ENCODE assay signal across 17 mouse cellular contexts in the genomic region with DNA sequence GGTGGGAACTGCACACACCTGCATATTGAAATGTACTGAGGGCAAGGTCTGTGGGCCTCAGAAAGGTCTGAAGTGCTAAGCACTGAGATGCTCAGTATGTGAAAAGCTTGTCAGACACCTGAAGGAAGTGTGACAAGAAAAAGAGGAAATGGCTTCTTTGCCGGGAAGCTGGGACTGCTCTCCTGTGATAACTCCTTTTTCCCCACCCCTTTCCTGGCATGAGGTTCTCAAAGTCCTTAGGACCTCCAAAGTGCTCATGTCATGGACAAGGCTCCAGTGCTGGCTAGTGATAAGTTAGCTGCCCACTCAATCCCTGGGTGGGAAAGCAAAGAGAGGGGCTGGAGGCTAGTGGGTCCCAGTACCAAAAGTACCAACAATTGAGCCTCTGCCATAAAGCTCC. TPM values are rescaled to one million over a fixed set of nuclear protein-coding genes. Genes with fewer than 3 reads are reported as not detected.
DNase-seq lines count a peak whose midpoint lies in the region; ATAC-seq and TF ChIP-seq lines count a peak whose summit lies in the region.
"Had no signal": no experiment of that assay in that cellular context is flagged by ENCODE, and none has a peak within 500 bp of the region (broad histone marks: within the 10 kb centered on the region; RNA-seq: fewer than 3 reads in every experiment).

No protein-coding gene starts in this region.

- TF ChIP-seq CTCF in lung, postnatal 0 days (IDR thresholded peaks at IDR 0.05) = no peak

- TF ChIP-seq EP300 in lung, postnatal 0 days (IDR thresholded peaks at IDR 0.05) = no peak

- no peak overlapping the region for H3K9ac ChIP-seq in heart, embryonic 15.5 days
- no peak overlapping the region for H3K9ac ChIP-seq in heart, embryonic 12.5 days
- no peak overlapping the region for H3K9ac ChIP-seq in lung, postnatal 0 days (replicated peaks; ENCODE audit: low read depth)
- H3K9ac ChIP-seq: forebrain, embryonic 15.5 days; hindbrain, embryonic 15.5 days; limb, embryonic 12.5 days had no signal

- H3K4me2 ChIP-seq in heart, embryonic 15.5 days = no peak overlapping the region
- H3K4me2 ChIP-seq in heart, embryonic 12.5 days = no peak overlapping the region
- no peak overlapping the region for H3K4me2 ChIP-seq in lung, postnatal 0 days (replicated peaks; ENCODE audit: low read depth, low read length)
- H3K4me2 ChIP-seq: forebrain, embryonic 15.5 days; hindbrain, embryonic 15.5 days; limb, embryonic 12.5 days had no signal

- 17% methylated on average over 1 of the region's 1 CpGs for WGBS in heart, embryonic 15.5 days
- WGBS in heart, embryonic 12.5 days = 16% methylated on average over 1 of the region's 1 CpGs
- 13% methylated on average over 1 of the region's 1 CpGs for WGBS in lung, postnatal 0 days

- no peak for ATAC-seq in heart, embryonic 15.5 days (replicated peaks; ENCODE audit: insufficient number of reproducible peaks, insufficient read depth, low FRiP score, low read depth)
- no peak for ATAC-seq in heart, embryonic 12.5 days (ENCODE audit: insufficient number of reproducible peaks, low FRiP score)
- ATAC-seq in lung, postnatal 0 days = no peak; the same call in 1 of the 2 replicates
- ATAC-seq in granulocyte monocyte progenitor cell, adult 5-6 weeks (replicated peaks; ENCODE audit: poor library complexity, severe bottlenecking) = 0 out of 2 replicates have a peak, but pooled peaks have one; percentile 33
- ATAC-seq: forebrain, embryonic 15.5 days; midbrain, embryonic 16.5 days; Patski had no signal

- H3K27ac ChIP-seq in heart, embryonic 15.5 days = peak overlapping the region; percentile 38
- no peak overlapping the region for H3K27ac ChIP-seq in heart, embryonic 12.5 days (ENCODE audit: poor library complexity, severe bottlenecking)
- peak overlapping the region; percentile 43 for H3K27ac ChIP-seq in lung, postnatal 0 days (ENCODE audit: low read length)
- H3K27ac ChIP-seq: forebrain, embryonic 15.5 days; hindbrain, embryonic 15.5 days; left cerebral cortex, adult 2 months had no signal

- H3K36me3 ChIP-seq in heart, embryonic 15.5 days = no peaks in the 10 kb centered on the region
- H3K36me3 ChIP-seq in heart, embryonic 12.5 days = 0 out of 2 replicates have a peak, but pooled peaks cover 4% of the 10 kb centered on the region
- H3K36me3 ChIP-seq in lung, postnatal 0 days (ENCODE audit: insufficient read depth, low read length) = no peaks in the 10 kb centered on the region
- H3K36me3 ChIP-seq: forebrain, embryonic 15.5 days; hindbrain, embryonic 15.5 days; limb, embryonic 12.5 days had no signal

- peaks cover 51% of the 10 kb centered on the region for H3K4me1 ChIP-seq in heart, embryonic 15.5 days (replicated peaks)
- peaks cover 55% of the 10 kb centered on the region for H3K4me1 ChIP-seq in heart, embryonic 12.5 days (replicated peaks)
- peaks cover 16% of the 10 kb centered on the region for H3K4me1 ChIP-seq in lung, postnatal 0 days (ENCODE audit: insufficient read depth, low read depth, low read length)
- H3K4me1 ChIP-seq: forebrain, embryonic 15.5 days; hindbrain, embryonic 15.5 days; limb, embryonic 12.5 days had no signal

- H3K9me3 ChIP-seq in heart, embryonic 15.5 days (replicated peaks) = no peaks in the 10 kb centered on the region
- no peaks in the 10 kb centered on the region for H3K9me3 ChIP-seq in heart, embryonic 12.5 days (replicated peaks)
- no peaks in the 10 kb centered on the region for H3K9me3 ChIP-seq in lung, postnatal 0 days (ENCODE audit: low read length)
- H3K9me3 ChIP-seq: forebrain, embryonic 15.5 days; hindbrain, embryonic 15.5 days; limb, embryonic 12.5 days had no signal

- no peak overlapping the region for H3K4me3 ChIP-seq in heart, embryonic 15.5 days
- no peak overlapping the region for H3K4me3 ChIP-seq in heart, embryonic 12.5 days
- H3K4me3 ChIP-seq in lung, postnatal 0 days (ENCODE audit: low read depth, low read length) = no peak overlapping the region
- H3K4me3 ChIP-seq: forebrain, embryonic 15.5 days; hindbrain, embryonic 15.5 days; left cerebral cortex, adult 2 months; limb, embryonic 12.5 days had no signal

- no peak for DNase-seq in lung, postnatal 0 days (ENCODE audit: low spot score)
- no peak for DNase-seq in lung, postnatal 36 days
- DNase-seq in retina, postnatal 1 day = no peak
- DNase-seq in thymus, postnatal 0 days (ENCODE audit: low spot score) = no peak
- DNase-seq: cerebellum, adult 18-20 months; gastrocnemius, postnatal 36 days; kidney, adult 18-20 months; lung, postnatal 14 days had no signal

- H3K27me3 ChIP-seq in heart, embryonic 15.5 days = no peaks in the 10 kb centered on the region
- no peaks in the 10 kb centered on the region for H3K27me3 ChIP-seq in heart, embryonic 12.5 days (replicated peaks)
- no peaks in the 10 kb centered on the region for H3K27me3 ChIP-seq in lung, postnatal 0 days (replicated peaks; ENCODE audit: insufficient read depth, low read length)
- H3K27me3 ChIP-seq: forebrain, embryonic 15.5 days; hindbrain, embryonic 15.5 days; limb, embryonic 12.5 days; Patski had no signal

RNA-seq across cellular contexts. Expression of a gene that starts 38.8 kb away (rescaled TPM):
- polyA plus RNA-seq in heart, embryonic 15.5 days (2015; fragmentation: Nextera tagmentation; extraction: Ambion mirVana) = 33.2 and 46.3 TPM in 2 replicates
- 55.6 and 59.2 TPM in 2 replicates for polyA plus RNA-seq in heart, embryonic 12.5 days (2016; fragmentation: Nextera tagmentation; extraction: Ambion mirVana)
- 40.9 and 41.8 TPM in 2 replicates for polyA plus RNA-seq in lung, postnatal 0 days (2015; fragmentation: Nextera tagmentation; extraction: Ambion mirVana)
- 51.7 and 69.2 TPM in 2 replicates for total RNA-seq in granulocyte monocyte progenitor cell, adult 5-6 weeks (2014; fragmentation: Nextera tagmentation)
- 47.5 and 58.2 TPM in 2 replicates for total RNA-seq in granulocyte monocyte progenitor cell, adult 5-6 weeks (2017)
- 60.6 and 60.8 TPM in 2 replicates for polyA plus RNA-seq in thymus, postnatal 0 days (2015; fragmentation: Nextera tagmentation; extraction: Ambion mirVana)

RNA-seq across cellular contexts. Expression of a gene that starts 54.9 kb away (rescaled TPM):
- polyA plus RNA-seq in heart, embryonic 15.5 days (2015; fragmentation: Nextera tagmentation; extraction: Ambion mirVana) = 5.9 and 10.1 TPM in 2 replicates
- polyA plus RNA-seq in heart, embryonic 12.5 days (2016; fragmentation: Nextera tagmentation; extraction: Ambion mirVana) = 7.4 and 8.9 TPM in 2 replicates
- 2.1 and 3.4 TPM in 2 replicates for polyA plus RNA-seq in lung, postnatal 0 days (2015; fragmentation: Nextera tagmentation; extraction: Ambion mirVana)
- total RNA-seq in granulocyte monocyte progenitor cell, adult 5-6 weeks (2014; fragmentation: Nextera tagmentation) = 2.7 TPM in 1 of 2 replicates, not detected in the other
- total RNA-seq in granulocyte monocyte progenitor cell, adult 5-6 weeks (2017) = not detected in 2 replicates
- 3.7 and 4.0 TPM in 2 replicates for polyA plus RNA-seq in thymus, postnatal 0 days (2015; fragmentation: Nextera tagmentation; extraction: Ambion mirVana)

RNA-seq across cellular contexts. Expression of a gene that starts 55.1 kb away (rescaled TPM):
- 316 and 390 TPM in 2 replicates for polyA plus RNA-seq in heart, embryonic 15.5 days (2015; fragmentation: Nextera tagmentation; extraction: Ambion mirVana)
- 309 and 314 TPM in 2 replicates for polyA plus RNA-seq in heart, embryonic 12.5 days (2016; fragmentation: Nextera tagmentation; extraction: Ambion mirVana)
- 165 and 177 TPM in 2 replicates for polyA plus RNA-seq in lung, postnatal 0 days (2015; fragmentation: Nextera tagmentation; extraction: Ambion mirVana)
- 76.7 and 98.5 TPM in 2 replicates for total RNA-seq in granulocyte monocyte progenitor cell, adult 5-6 weeks (2014; fragmentation: Nextera tagmentation)
- total RNA-seq in granulocyte monocyte progenitor cell, adult 5-6 weeks (2017) = 107 and 110 TPM in 2 replicates
- polyA plus RNA-seq in thymus, postnatal 0 days (2015; fragmentation: Nextera tagmentation; extraction: Ambion mirVana) = 228 and 241 TPM in 2 replicates

RNA-seq across cellular contexts. Expression of a gene that starts 55.4 kb away (rescaled TPM):
- polyA plus RNA-seq in heart, embryonic 15.5 days (2015; fragmentation: Nextera tagmentation; extraction: Ambion mirVana) = 1.5 and 1.8 TPM in 2 replicates
- polyA plus RNA-seq in heart, embryonic 12.5 days (2016; fragmentation: Nextera tagmentation; extraction: Ambion mirVana) = 1.9 and 3.1 TPM in 2 replicates
- 1.9 and 2.3 TPM in 2 replicates for polyA plus RNA-seq in lung, postnatal 0 days (2015; fragmentation: Nextera tagmentation; extraction: Ambion mirVana)
- 0.73 TPM in 1 of 2 replicates, not detected in the other for total RNA-seq in granulocyte monocyte progenitor cell, adult 5-6 weeks (2014; fragmentation: Nextera tagmentation)
- total RNA-seq in granulocyte monocyte progenitor cell, adult 5-6 weeks (2017) = 1.5 and 2.5 TPM in 2 replicates
- polyA plus RNA-seq in thymus, postnatal 0 days (2015; fragmentation: Nextera tagmentation; extraction: Ambion mirVana) = 5.0 and 5.1 TPM in 2 replicates
- total RNA-seq: gastrocnemius, postnatal 36 days had no signal
